Mouse (Mus musculus): ENCODE results near the gene Rtn4. TPM values are rescaled to one million over a fixed set of nuclear protein-coding genes. Genes with fewer than 3 reads are reported as not detected.
"Not testable (repeated sequence)": the region's sequence is repeated elsewhere in the genome, so short reads cannot be mapped to it uniquely, and the experiment has no call there.

Rtn4 gene
- total RNA-seq, 2 experiments from 2014 or later, result 62.0 to 68.1 TPM

DNA sequence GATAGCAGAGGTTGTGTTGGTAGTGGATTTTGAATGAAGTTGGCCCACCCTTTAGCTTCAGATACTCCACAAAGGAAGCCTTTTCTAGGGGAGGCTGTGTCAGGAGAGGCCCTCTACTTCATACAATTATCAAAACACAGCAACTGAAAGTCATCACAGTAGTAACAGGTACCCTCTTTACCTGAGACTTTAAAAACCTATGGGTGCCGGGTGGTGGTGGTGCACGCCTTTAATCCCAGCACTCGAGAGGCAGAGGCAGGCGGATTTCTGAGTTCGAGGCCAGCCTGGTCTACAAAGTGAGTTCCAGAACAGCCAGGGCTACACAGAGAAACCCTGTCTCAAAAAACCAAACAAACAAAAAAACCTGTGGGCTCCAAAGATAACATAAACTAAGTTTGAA is 63.3 kb downstream of the Rtn4 start:
- ATAC-seq (replicated peaks; ENCODE audit: poor library complexity, severe bottlenecking), result not testable (repeated sequence)

DNA sequence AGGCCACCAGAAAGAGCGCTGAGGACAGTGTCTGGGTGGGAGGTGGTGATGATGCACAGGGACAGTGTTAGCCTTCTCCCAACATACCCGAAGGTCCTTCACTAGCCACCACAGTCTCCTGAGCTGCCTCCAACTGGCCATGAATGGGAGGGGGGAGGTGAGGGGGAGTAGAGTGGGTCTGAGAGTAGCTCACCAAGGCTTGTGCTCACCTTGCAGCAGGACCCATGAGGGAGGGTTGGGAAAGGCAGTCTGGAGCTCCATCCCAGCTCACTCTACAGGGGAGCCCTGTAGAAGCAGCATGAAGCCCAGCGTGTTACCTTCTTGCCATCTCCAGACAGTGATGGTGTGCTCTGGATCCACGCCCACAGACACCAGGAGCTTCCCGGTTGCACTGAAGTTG is 65.9 kb downstream of the Rtn4 start:
- no peak for ATAC-seq (replicated peaks; ENCODE audit: poor library complexity, severe bottlenecking)

DNA sequence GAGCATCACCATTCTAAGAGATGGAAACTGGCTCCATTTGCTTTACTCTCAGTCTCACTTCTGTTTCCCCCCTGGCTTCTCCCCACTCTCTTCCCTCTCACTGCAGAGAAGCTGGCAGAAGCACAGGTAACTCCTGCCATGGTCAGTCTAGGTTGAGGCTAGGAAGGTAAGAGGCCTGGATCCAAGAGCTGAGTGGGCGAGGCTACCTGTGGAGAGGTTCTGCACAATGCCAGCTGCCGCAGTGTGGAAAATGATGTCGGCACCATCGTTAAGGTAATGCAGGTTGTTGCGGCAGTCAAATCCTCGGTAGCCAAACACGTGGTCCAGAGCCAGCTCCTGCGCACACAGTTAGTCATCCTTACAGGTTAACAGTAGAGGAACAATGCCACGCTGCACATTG is 68.6 kb downstream of the Rtn4 start:
- no peak for ATAC-seq (replicated peaks; ENCODE audit: poor library complexity, severe bottlenecking)

DNA sequence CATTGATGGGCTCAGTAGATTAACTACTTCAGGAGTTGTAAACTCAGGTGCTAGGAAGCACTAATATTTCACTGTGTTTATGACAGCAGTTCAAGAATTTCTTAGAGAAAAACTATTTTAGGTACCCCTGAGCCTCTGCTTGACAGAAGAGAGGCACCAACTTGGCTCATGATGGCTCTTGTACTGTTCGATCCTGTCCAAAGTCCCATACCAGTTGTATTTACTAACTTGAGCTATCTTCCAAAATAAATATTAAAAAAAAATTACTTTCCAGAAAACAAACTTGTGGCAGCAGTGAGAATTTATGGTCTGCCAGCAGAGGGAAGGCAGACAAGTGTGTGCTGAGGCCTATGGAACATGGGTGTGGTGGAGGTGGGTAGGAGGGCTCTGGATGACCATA is 70.0 kb downstream of the Rtn4 start:
- no peak for ATAC-seq (replicated peaks; ENCODE audit: poor library complexity, severe bottlenecking)

DNA sequence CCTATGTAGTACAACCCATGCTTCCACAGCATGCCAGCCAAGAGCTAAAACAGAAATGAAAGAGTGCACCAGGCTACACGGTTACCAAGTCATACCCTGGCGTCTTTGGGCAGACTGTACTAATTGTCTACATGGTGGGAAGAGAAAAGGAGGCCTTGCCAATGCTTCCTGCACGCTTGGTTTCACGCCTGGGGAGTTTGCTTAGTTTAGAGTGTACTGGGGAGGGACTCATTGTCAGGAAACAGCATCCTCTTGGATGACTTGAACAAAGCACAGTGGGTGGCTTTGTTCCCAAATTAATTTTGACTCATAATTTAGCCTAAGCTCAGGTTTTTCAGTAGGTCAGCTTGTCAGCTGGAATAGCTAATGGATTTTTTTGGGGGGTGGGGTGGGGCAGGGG is 72.3 kb downstream of the Rtn4 start:
- ATAC-seq (replicated peaks; ENCODE audit: poor library complexity, severe bottlenecking), result no peak

DNA sequence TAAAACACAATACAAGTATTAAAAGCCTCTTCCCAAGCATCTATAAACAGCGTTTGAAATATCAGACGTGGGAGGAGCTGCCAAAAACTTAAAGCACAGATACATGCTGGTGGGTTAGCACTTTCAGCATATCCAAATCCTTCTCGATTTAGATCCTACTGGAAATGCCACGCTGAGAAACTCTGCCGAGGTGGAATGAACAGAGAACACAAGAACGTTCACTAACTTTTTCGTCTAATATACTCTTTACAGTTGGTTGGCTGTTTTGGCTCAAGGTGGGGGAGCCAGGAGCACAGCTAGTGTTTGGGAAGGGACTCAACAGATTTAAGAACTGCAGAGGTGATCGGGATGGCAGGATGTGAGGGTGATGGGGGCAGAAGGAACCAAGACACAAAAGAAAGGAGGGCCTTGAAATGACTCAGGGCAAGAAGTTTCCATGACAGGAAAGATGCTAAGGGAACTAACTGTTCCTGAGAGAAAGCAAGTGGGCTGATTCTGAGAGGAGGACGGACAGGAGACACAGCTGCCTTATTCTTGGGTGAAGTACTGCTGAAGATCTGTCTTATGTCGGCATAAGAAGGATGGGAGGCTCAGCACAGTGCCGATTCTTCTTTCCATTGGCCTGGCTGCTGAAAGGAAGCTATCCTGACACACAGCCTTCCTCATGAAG is 73.7 kb downstream of the Rtn4 start:
- ATAC-seq (replicated peaks; ENCODE audit: poor library complexity, severe bottlenecking), result no peak

DNA sequence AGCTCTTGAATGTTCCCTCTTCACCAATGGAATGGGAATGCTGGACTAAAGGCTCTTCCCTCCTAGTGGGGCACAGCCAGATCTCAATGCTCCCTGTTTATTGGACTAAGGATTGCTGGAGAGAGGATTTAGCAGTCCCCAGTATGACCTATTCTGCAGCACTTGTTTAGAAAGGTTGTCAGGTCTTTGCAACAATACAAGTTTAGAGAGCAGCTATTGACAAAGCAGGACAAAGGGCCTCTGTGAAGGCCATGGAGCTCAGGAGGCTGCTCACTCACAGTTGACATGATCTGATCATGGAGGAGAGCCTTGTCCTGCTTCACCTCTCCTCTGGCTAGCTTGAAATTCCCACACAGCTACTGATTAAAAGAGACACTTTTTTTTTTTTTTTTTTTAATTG is 75.8 kb downstream of the Rtn4 start:
- ATAC-seq (replicated peaks; ENCODE audit: poor library complexity, severe bottlenecking), result no peak

DNA sequence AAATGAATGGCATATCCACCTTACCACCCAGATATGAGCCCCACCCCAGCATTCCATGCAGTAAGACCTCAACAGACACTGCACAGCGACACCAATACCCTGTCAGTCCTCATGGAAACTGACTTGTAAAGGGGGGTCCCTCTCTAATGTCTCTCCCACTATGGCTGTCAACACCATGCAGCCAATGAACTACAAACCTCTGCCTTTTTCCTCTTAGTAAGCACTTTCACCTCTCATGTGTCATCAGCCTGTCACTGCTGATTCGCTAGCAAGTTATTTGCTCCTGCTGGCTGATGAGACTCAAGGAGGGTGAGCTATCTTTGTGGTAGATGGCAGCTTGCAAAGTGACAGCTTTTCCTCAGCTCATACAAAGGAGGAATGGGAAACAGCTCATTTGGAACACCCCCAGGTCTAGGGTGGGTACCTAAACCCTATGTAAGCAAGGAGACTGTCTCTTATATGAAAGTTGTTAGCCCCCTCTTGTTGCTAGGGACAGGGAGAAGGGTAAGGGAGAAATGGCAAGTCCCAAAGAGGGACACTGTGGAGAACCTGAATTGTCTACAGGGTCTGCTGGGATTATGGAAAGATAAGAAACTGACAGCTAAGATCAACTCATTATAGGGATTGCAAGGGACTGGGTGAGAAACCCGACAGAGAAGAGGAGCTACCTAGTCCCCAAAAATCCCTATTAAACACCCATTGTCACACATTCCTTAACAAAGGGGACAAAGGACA is 78.1 kb downstream of the Rtn4 start:
- ATAC-seq (replicated peaks; ENCODE audit: poor library complexity, severe bottlenecking), result no peak

DNA sequence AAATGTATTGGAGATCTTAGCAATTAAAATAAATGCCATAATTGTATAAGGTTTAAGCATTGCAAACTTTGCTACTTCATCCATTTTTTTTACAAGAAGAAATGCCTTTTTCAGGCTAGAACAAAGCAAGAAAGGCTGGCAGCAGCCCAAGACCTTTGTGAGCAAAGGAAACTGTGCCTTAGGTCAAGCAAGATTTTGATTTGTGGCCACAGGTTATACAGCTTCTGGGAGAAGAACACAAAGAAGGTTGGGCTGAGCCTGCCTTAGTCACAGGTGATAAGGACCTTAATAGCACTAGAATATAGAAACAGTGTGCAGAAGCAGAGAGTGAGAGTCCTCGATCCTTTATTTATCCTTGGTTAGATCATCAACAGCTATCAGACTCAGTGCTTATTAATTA is 79.5 kb downstream of the Rtn4 start:
- ATAC-seq (replicated peaks; ENCODE audit: poor library complexity, severe bottlenecking), result no peak

DNA sequence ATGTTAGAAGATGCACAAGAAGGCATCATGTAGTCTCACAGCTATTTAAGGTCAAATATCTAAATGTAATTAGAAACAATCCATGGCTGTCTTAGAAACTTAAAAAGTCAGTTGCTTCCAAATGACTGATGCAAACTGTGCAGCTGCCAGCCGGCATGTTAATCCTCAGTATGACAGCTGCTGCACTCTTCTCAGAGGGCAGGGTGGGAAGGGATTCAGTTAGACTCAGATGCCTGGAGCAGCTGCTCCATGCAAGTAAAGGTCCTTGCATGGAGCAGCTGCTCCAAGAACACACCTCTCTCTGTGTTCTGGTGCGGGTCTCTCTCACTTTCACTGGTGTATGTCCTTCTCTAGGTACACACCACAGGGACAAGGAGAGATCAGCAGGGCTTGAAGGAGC is 81.5 kb downstream of the Rtn4 start:
- ATAC-seq (replicated peaks; ENCODE audit: poor library complexity, severe bottlenecking), result 0 out of 2 replicates have a peak, but pooled peaks have one; percentile 5

DNA sequence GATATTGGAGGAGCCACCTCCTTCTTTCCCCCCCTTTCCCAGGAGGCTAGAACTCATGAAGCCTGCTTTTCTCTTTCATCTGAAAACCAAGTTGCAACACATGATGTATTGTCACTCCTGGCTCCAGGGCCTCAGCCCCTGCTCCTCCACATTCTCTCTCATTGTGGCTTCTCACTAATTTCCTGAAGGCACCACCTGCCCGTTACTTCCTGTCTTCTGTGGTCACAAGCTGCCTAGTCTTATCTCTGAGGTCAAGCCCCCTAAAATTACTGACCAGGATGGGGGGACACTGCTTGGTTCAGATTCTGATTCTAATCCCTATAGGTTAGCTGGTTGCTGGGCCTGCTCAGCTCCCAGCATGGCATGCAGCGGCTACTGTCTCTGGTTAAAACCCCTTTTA is 82.0 kb downstream of the Rtn4 start:
- peak; percentile 70 for ATAC-seq (replicated peaks; ENCODE audit: poor library complexity, severe bottlenecking)

DNA sequence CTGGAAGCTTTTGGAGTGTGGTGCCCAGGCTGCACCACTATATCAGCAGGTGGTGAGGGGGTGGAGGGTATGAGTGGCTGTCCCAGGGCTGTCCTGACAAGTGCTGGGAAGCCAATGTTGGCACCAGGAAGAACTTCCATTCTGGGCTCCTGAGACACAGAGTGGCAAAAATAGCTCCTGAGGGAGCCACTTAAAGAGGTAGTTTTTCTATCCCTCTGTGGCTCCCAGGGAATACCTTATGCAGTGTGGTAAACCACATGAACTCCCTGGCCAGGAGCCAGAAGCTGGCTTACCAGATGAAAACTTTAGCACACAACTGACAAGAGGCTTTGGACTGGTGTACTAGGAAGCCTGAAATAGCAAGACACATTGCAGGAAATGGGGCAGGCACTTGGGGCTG is 85.2 kb downstream of the Rtn4 start:
- 0 out of 2 replicates have a peak, but pooled peaks have one; percentile 14 for ATAC-seq (replicated peaks; ENCODE audit: poor library complexity, severe bottlenecking)

DNA sequence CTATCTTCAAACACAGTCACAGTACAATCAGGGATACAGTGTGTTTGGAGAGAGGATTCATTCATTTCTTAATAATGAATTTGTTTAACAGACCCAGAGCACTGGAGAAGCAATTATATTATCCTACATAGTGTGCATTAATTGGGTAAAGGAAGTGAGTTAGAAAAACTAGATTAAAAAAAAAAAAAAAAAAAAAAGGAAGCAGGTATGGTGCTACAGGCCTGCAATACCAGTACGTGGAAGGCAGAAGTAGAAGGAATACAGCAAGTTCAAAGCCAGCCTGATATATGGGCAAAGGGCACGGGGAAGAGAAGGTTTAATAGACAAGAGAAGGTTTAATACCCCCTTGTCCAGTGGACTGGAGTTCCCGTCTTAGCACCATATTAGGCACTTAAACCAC is 86.2 kb downstream of the Rtn4 start:
- ATAC-seq (replicated peaks; ENCODE audit: poor library complexity, severe bottlenecking), result no peak

DNA sequence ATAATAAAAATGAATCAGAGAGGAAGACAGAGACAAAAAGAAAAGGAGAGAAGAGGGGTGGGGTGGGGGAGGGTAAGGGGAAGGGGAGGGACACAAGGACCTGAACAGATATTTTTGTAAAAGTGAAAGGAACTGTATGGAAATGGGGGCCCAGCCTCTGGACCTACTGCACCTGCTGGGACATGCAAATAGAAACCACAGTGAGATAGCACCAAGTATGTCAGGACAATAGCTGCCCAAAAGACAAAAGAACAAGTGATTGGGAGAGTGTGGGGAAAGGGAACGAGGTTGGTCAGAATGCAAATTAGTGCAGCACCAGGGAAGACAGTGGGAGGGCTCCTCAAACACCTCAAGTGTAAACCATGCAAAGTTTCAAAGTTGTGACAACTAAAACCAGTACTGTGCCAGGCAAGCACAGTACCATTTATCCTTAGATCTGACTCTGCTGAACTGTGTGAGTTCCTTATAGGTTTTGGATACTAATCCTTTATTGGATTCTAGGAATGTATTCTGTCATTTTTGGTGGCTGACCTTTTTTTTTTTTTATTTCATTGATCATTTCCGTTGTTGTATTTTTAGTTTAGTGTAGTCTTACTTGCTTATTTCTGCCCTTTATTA is 86.8 kb downstream of the Rtn4 start:
- ATAC-seq (replicated peaks; ENCODE audit: poor library complexity, severe bottlenecking), result no peak

DNA sequence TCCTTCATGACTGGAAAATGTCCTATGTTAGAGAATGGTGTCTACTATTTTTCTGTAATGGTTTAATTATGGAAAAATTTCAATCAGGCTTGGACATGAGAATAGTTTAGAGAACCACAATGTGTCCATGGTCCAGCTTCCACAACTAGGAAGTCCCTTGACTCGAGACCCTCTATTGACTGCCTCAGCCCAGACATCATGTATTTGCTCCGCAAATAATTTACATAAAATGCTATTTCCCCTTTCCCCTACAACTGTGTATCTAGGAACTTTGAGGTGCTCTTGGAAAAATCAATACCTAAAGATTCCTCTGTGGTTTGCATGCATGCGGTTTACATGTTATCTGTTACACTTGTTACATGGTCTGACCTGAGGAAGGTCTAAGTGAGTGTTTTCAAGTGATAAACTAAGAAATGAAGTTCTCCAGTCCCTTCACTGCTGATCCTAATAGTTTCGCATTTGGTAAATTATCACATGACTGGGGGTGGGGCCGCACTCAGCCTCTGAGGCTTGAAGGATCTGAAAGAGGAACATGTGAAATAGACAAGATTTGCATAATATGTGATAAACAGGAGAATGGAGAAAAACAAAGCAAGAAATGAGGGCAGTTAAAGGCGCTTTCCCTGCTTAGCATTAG is 94.0 kb downstream of the Rtn4 start:
- ATAC-seq (replicated peaks; ENCODE audit: poor library complexity, severe bottlenecking), result peak; percentile 96

DNA sequence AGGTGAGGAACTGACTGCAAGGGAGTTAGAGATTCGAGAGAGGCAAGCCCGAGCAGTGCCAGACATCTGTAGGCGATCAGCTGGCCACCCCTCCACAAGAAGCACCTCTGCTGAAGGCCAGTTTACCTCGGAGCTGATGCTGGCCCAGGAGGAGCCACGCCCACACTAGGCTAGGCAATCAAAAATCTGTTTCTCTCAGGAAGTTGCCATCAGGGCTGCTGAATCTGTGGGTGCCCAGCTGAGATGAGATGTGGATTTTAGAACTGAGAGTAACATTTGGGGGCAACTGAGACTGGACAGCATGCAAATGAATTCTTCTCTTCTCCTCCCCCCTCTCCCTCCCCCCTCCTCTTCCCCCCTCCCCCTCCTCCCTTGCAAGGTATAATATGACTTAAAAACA is 94.7 kb downstream of the Rtn4 start:
- peak; percentile 59 for ATAC-seq (replicated peaks; ENCODE audit: poor library complexity, severe bottlenecking)

DNA sequence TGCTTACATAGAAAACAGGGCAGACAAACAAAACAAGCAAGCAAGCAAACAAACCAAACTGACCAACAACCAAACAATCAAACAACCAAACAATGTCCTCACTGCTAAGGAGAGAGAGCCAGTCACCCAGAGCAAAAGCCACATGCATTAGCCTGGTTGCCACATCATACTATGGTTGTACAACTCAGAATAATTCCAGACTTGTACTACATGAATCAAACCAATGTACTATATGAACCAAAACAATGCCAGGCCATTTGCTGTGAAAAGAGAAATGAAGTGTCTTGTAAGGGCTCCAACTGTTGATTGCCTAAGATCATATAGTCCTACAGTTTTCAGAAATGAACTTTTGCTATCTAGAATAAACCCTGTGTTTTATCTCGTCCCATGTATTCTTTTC is 95.8 kb downstream of the Rtn4 start:
- ATAC-seq (replicated peaks; ENCODE audit: poor library complexity, severe bottlenecking), result no peak

DNA sequence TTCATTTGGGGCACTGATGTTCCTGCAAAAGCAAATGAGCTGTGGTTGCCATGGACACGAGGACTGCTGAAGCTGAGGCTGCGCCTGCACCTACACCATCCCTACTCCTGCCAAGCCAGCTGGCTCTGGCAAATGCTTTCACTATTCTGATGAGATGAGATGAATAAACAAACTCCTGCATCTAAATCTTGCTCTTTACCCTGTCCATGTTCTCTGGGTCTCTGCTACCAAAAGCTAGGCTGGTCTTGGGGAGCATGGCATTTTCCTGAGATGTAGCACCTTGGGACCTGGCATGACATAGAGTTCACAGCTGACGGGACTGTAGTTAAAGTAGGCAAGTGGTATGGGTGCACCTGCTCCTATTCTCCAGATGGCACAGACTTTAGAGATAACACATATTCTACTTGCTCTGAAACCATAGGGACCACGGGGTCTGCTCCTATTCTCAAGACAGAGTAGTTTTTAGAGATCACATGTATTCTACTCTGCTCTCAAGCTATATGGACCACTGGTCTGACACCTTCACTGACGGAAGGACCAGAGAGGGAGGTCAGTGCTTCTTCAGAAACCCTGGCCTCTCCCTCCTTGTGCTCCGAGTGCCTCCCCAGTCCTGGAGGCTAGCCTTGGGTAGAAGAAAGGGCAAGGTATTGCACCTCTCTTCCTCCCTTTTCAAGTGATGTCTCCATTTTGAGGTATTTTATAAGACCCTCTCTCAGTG is 96.3 kb downstream of the Rtn4 start:
- ATAC-seq (replicated peaks; ENCODE audit: poor library complexity, severe bottlenecking), result no peak

DNA sequence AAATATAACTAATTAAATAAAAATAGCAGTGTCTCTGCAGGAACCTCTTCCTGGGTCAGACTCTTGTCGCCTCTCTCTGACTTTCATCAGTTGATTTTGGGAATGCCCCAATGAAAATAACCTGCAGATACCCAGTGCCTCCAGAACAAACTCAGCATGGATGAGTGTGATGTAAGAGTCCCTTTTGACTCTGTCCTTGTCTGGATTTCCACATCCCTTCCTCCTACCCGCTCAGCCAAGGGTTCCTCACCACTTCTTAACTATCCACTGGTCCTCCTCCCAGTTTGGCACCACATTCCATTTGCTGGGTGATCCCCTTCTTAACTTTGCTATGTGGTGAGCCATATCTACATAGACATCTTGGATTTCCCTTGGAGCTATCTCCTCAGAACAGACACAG is 98.0 kb downstream of the Rtn4 start:
- no peak for ATAC-seq (replicated peaks; ENCODE audit: poor library complexity, severe bottlenecking)

Data from granulocyte monocyte progenitor cell, adult 5-6 weeks (primary cell).